Mouse (Mus musculus): ENCODE results near the gene Dync1h1. TPM values are rescaled to one million over a fixed set of nuclear protein-coding genes. Genes with fewer than 3 reads are reported as not detected.

The Dync1h1 gene
- polyA plus RNA-seq, 1 experiment from 2014 or later: 101 TPM

- no peak overlapping the region for H3K9ac ChIP-seq (ENCODE audit: low read length)
- DNase-seq (ENCODE audit: low spot score) (no peak), ATAC-seq (ENCODE audit: insufficient read depth, low FRiP score, low TSS enrichment) (no peak)
- no peaks in the 10 kb centered on the region for H3K27me3 ChIP-seq (ENCODE audit: control insufficient read depth, insufficient read depth, low read length)
- no peak overlapping the region for H3K4me3 ChIP-seq (ENCODE audit: low read depth, low read length)
- WGBS: 95% methylated on average over 12 of the region's 12 CpGs
- no peaks in the 10 kb centered on the region for H3K4me1 ChIP-seq (ENCODE audit: control insufficient read depth, insufficient read depth, low read length)
- no peaks in the 10 kb centered on the region for H3K9me3 ChIP-seq (ENCODE audit: control insufficient read depth, low read length)
- no peak overlapping the region for H3K27ac ChIP-seq (ENCODE audit: low read depth, low read length)
- peaks cover 54% of the 10 kb centered on the region for H3K36me3 ChIP-seq (ENCODE audit: control insufficient read depth, insufficient read depth, low read length)
- no peak overlapping the region for H3K4me2 ChIP-seq (ENCODE audit: low read depth)
Measured at GRCm38 (mm10) chr12:110636293-110636692, 35.0 kb downstream of the Dync1h1 start.

GRCm38 (mm10) chr12:110637507-110638114 is 36.4 kb downstream of the Dync1h1 start:
- 91% methylated on average over 13 of the region's 13 CpGs for WGBS
- H3K9ac ChIP-seq (ENCODE audit: low read length): no peak overlapping the region
- H3K27me3 ChIP-seq (ENCODE audit: control insufficient read depth, insufficient read depth, low read length): no peaks in the 10 kb centered on the region
- ATAC-seq (ENCODE audit: insufficient read depth, low FRiP score, low TSS enrichment) (no peak), DNase-seq (ENCODE audit: low spot score) (no peak)
- no peak overlapping the region for H3K4me3 ChIP-seq (ENCODE audit: low read depth, low read length)
- no peak overlapping the region for H3K4me2 ChIP-seq (ENCODE audit: low read depth)
- H3K36me3 ChIP-seq (ENCODE audit: control insufficient read depth, insufficient read depth, low read length): peaks cover 58% of the 10 kb centered on the region
- no peak overlapping the region for H3K27ac ChIP-seq (ENCODE audit: low read depth, low read length)
- no peaks in the 10 kb centered on the region for H3K4me1 ChIP-seq (ENCODE audit: control insufficient read depth, insufficient read depth, low read length)
- H3K9me3 ChIP-seq (ENCODE audit: control insufficient read depth, low read length): no peaks in the 10 kb centered on the region

- Histone ChIP-seq H3K36me3 (ENCODE audit: control insufficient read depth, insufficient read depth, low read length) (peaks cover 62% of the 10 kb centered on the region), H3K4me2 (ENCODE audit: low read depth) (no peak overlapping the region), H3K4me1 (ENCODE audit: control insufficient read depth, insufficient read depth, low read length) (no peaks in the 10 kb centered on the region), H3K27me3 (ENCODE audit: control insufficient read depth, insufficient read depth, low read length) (no peaks in the 10 kb centered on the region), H3K27ac (ENCODE audit: low read depth, low read length) (no peak overlapping the region), H3K9ac (ENCODE audit: low read length) (no peak overlapping the region), H3K9me3 (ENCODE audit: control insufficient read depth, low read length) (no peaks in the 10 kb centered on the region), H3K4me3 (ENCODE audit: low read depth, low read length) (no peak overlapping the region)
- WGBS: 86% methylated on average over 8 of the region's 8 CpGs
- DNase-seq (ENCODE audit: low spot score) (no peak), ATAC-seq (ENCODE audit: insufficient read depth, low FRiP score, low TSS enrichment) (no peak)
Measured at GRCm38 (mm10) chr12:110650241-110650641, 49.0 kb downstream of the Dync1h1 start.

DNA sequence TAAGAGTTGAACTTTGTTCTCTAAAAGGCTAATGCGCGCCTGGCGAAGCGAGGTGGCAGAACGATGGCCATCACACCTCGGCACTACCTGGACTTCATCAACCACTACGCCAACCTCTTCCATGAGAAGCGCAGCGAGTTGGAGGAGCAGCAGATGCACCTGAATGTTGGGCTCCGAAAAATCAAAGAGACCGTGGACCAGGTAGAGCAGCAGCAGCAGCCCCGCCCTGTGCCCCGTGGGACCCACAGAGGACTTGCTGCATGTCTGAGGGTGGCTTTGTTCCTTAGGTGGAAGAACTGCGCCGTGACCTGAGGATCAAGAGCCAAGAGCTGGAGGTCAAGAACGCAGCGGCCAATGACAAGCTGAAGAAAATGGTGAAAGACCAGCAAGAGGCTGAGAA is 50.2 kb downstream of the Dync1h1 start:
- Histone ChIP-seq H3K4me2 (ENCODE audit: low read depth) (no peak overlapping the region), H3K4me1 (ENCODE audit: control insufficient read depth, insufficient read depth, low read length) (no peaks in the 10 kb centered on the region), H3K9ac (ENCODE audit: low read length) (no peak overlapping the region), H3K27ac (ENCODE audit: low read depth, low read length) (no peak overlapping the region), H3K36me3 (ENCODE audit: control insufficient read depth, insufficient read depth, low read length) (peaks cover 72% of the 10 kb centered on the region), H3K9me3 (ENCODE audit: control insufficient read depth, low read length) (no peaks in the 10 kb centered on the region), H3K4me3 (ENCODE audit: low read depth, low read length) (no peak overlapping the region), H3K27me3 (ENCODE audit: control insufficient read depth, insufficient read depth, low read length) (no peaks in the 10 kb centered on the region)
- 97% methylated on average over 17 of the region's 17 CpGs for WGBS
- no peak for ATAC-seq (ENCODE audit: insufficient read depth, low FRiP score, low TSS enrichment)
- DNase-seq (ENCODE audit: low spot score): no peak

- Histone ChIP-seq H3K27ac (ENCODE audit: low read depth, low read length) (no peak overlapping the region), H3K9me3 (ENCODE audit: control insufficient read depth, low read length) (no peaks in the 10 kb centered on the region), H3K4me2 (ENCODE audit: low read depth) (no peak overlapping the region), H3K4me3 (ENCODE audit: low read depth, low read length) (no peak overlapping the region), H3K4me1 (ENCODE audit: control insufficient read depth, insufficient read depth, low read length) (no peaks in the 10 kb centered on the region), H3K9ac (ENCODE audit: low read length) (no peak overlapping the region), H3K27me3 (ENCODE audit: control insufficient read depth, insufficient read depth, low read length) (no peaks in the 10 kb centered on the region), H3K36me3 (ENCODE audit: control insufficient read depth, insufficient read depth, low read length) (peaks cover 71% of the 10 kb centered on the region)
- no peak for ATAC-seq (ENCODE audit: insufficient read depth, low FRiP score, low TSS enrichment)
- DNase-seq (ENCODE audit: low spot score): no peak
- 93% methylated on average over 14 of the region's 14 CpGs for WGBS
Measured at GRCm38 (mm10) chr12:110661746-110662145, 60.5 kb downstream of the Dync1h1 start.

DNA sequence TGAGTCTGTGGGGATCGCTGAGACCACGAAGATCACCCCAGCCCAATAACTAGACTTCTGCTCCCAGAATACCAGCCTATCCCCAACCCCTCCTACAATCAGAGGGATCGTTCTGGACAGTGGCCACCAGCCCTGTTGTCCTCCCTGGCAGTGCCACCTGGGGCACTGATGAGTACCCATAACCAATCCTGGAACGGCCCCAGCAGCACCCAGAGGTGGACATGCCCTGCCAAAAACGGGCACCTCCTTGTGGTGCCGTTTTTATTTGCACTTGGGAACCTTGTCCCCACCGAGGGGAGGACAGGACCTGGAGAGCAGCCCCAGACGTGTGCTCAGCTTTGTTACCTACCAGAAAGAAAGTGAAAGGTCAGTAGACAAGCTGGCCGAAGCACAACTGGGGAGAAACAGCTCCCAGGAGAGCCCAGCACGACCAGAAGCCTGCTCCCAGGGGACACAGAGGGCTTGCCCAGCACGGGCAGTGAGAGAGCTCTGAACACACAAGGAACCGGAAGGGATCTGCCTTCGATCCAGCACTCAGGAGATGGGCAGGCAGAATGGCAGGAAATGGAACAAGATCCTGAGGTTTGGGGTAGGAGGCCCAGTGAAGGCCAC is 66.3 kb downstream of the Dync1h1 start:
- 90% methylated on average over 13 of the region's 13 CpGs for WGBS
- Histone ChIP-seq H3K4me1 (ENCODE audit: control insufficient read depth, insufficient read depth, low read length) (no peaks in the 10 kb centered on the region), H3K36me3 (ENCODE audit: control insufficient read depth, insufficient read depth, low read length) (peaks cover 39% of the 10 kb centered on the region), H3K4me3 (ENCODE audit: low read depth, low read length) (no peak overlapping the region), H3K9me3 (ENCODE audit: control insufficient read depth, low read length) (no peaks in the 10 kb centered on the region), H3K27me3 (ENCODE audit: control insufficient read depth, insufficient read depth, low read length) (no peaks in the 10 kb centered on the region), H3K4me2 (ENCODE audit: low read depth) (no peak overlapping the region), H3K27ac (ENCODE audit: low read depth, low read length) (no peak overlapping the region), H3K9ac (ENCODE audit: low read length) (no peak overlapping the region)
- DNase-seq (ENCODE audit: low spot score) (no peak), ATAC-seq (ENCODE audit: insufficient read depth, low FRiP score, low TSS enrichment) (no peak)

GRCm38 (mm10) chr12:110674243-110674642 is 73.0 kb downstream of the Dync1h1 start:
- Histone ChIP-seq H3K36me3 (ENCODE audit: control insufficient read depth, insufficient read depth, low read length) (peaks cover 3% of the 10 kb centered on the region; the same call in 1 of the 2 replicates), H3K27me3 (ENCODE audit: control insufficient read depth, insufficient read depth, low read length) (no peaks in the 10 kb centered on the region), H3K9ac (ENCODE audit: low read length) (no peak overlapping the region), H3K9me3 (ENCODE audit: control insufficient read depth, low read length) (no peaks in the 10 kb centered on the region), H3K4me1 (ENCODE audit: control insufficient read depth, insufficient read depth, low read length) (no peaks in the 10 kb centered on the region), H3K4me3 (ENCODE audit: low read depth, low read length) (no peak overlapping the region), H3K4me2 (ENCODE audit: low read depth) (no peak overlapping the region), H3K27ac (ENCODE audit: low read depth, low read length) (no peak overlapping the region)
- DNase-seq (ENCODE audit: low spot score) (peak; percentile 29), ATAC-seq (ENCODE audit: insufficient read depth, low FRiP score, low TSS enrichment) (no peak)
- WGBS: 51% methylated on average over 5 of the region's 5 CpGs

DNA sequence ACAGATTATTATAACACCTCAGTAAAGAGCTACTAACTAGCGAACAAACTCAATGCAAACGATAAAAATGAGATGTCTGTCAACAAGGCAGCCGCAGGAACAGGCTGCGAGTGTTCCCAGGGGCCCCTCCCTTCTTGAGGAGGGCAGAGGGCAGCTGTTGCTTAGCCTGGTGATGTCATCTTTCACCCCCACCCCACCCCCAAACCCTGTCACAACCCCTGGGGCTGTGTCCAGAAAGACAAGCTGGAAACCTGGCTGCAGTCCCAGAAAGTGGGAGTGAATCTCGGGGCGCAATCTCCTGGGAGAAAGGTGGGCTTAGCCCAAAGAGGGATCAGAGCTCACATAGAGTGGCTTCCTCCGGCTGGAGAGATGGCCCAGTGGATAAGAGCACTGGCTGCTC is 79.9 kb downstream of the Dync1h1 start:
- Histone ChIP-seq H3K4me2 (ENCODE audit: low read depth) (no peak overlapping the region), H3K4me3 (ENCODE audit: low read depth, low read length) (no peak overlapping the region), H3K9me3 (ENCODE audit: control insufficient read depth, low read length) (no peaks in the 10 kb centered on the region), H3K27me3 (ENCODE audit: control insufficient read depth, insufficient read depth, low read length) (no peaks in the 10 kb centered on the region), H3K27ac (ENCODE audit: low read depth, low read length) (no peak overlapping the region), H3K9ac (ENCODE audit: low read length) (no peak overlapping the region), H3K36me3 (ENCODE audit: control insufficient read depth, insufficient read depth, low read length) (no peaks in the 10 kb centered on the region), H3K4me1 (ENCODE audit: control insufficient read depth, insufficient read depth, low read length) (no peaks in the 10 kb centered on the region)
- WGBS: 71% methylated on average over 7 of the region's 7 CpGs
- no peak for ATAC-seq (ENCODE audit: insufficient read depth, low FRiP score, low TSS enrichment)
- no peak for DNase-seq (ENCODE audit: low spot score)

- WGBS: 56% methylated on average over 3 of the region's 3 CpGs
- H3K27ac ChIP-seq (ENCODE audit: low read depth, low read length): no peak overlapping the region
- ATAC-seq (ENCODE audit: insufficient read depth, low FRiP score, low TSS enrichment) (no peak), DNase-seq (ENCODE audit: low spot score) (no peak)
- H3K9me3 ChIP-seq (ENCODE audit: control insufficient read depth, low read length): no peaks in the 10 kb centered on the region
- H3K4me1 ChIP-seq (ENCODE audit: control insufficient read depth, insufficient read depth, low read length): no peaks in the 10 kb centered on the region
- H3K36me3 ChIP-seq (ENCODE audit: control insufficient read depth, insufficient read depth, low read length): peaks cover 3% of the 10 kb centered on the region
- H3K4me3 ChIP-seq (ENCODE audit: low read depth, low read length): no peak overlapping the region
- H3K9ac ChIP-seq (ENCODE audit: low read length): no peak overlapping the region
- no peak overlapping the region for H3K4me2 ChIP-seq (ENCODE audit: low read depth)
- no peaks in the 10 kb centered on the region for H3K27me3 ChIP-seq (ENCODE audit: control insufficient read depth, insufficient read depth, low read length)
Measured at GRCm38 (mm10) chr12:110681878-110682277, 80.6 kb downstream of the Dync1h1 start.

Data from neural tube, embryonic 11.5 days (tissue).